Mouse (Mus musculus) embryonic fibroblast, embryonic 13.5 days (primary cell): ENCODE results near the gene Olfr71.

Source experiments
- CTCF ChIP-seq: IDR thresholded peaks from 2 replicates; pipeline ENCODE4 v1.5.1; 2011; ENCODE audit warnings: mild to moderate bottlenecking, control low read depth, low read length, moderate library complexity, borderline replicate concordance; ENCODE audit not compliant: insufficient read depth
- POLR2A ChIP-seq: IDR thresholded peaks from 2 replicates; pipeline ENCODE4 v1.6.1; 2011; ENCODE audit warnings: low read depth, mild to moderate bottlenecking, control low read depth, low read length, moderate library complexity

GRCm38 (mm10) chr4:43722191-43722590, 12.1 kb upstream of the Olfr71 start:
- TF ChIP-seq CTCF (no peak), POLR2A (no peak)
